Mouse (Mus musculus): ENCODE results near the gene Pde10a.

- TF ChIP-seq MAFK (IDR thresholded peaks at IDR 0.05; ENCODE audit: insufficient replicate concordance, low read length), result no peak
- TF ChIP-seq HCFC1 (IDR thresholded peaks at IDR 0.05; ENCODE audit: low read depth, low read length), result no peak
- TF ChIP-seq USF1 (IDR thresholded peaks at IDR 0.05; ENCODE audit: low read depth, low read length), result no peak
- TF ChIP-seq ELF1 (IDR thresholded peaks at IDR 0.05; ENCODE audit: low read depth, low read length), result no peak
- no peak for TF ChIP-seq TCF12 (IDR thresholded peaks at IDR 0.05; ENCODE audit: low read depth, low read length)
- no peak for TF ChIP-seq POLR2A (IDR thresholded peaks at IDR 0.05; ENCODE audit: low read depth, low read length)
Measured at GRCm38 (mm10) chr17:8872611-8873010, 347.4 kb downstream of the Pde10a start.

Measured in CH12.LX (cell line).